8 mouse cellular contexts compared by ENCODE assay signal in the genomic region with DNA sequence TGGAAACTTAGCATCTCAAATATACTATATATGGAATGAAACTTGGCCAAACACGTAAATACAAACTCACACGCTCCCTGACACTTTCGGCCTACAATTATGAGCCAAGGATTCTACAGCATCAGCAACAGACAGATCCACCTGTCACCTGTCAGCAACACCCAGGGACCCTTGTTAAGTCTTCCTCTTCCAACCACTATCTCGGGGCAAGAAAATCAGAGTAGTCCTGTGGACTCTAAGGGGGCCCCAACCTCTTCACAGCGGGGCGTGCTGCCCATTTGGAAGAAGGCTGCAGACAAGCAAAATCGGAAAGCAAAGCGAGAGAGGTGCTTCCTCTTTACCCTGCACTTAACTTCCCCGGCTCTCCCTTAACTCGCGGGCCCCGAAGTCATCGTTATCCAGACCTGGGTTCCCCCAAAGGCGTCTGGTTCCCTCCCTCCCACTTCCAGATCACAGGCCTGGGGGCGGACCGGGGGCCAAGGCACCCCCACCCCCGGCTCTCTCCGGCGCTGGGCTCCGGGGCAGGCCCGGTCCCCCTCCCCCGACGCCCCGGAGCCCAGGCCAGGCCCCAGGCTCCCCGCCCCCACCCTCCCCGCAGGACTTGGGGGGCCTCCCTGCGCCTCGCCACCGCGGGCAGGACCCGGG. TPM values are rescaled to one million over a fixed set of nuclear protein-coding genes. Genes with fewer than 3 reads are reported as not detected.
DNase-seq lines count a peak whose midpoint lies in the region; TF ChIP-seq lines count a peak whose summit lies in the region.

No protein-coding gene starts in this region.

- peak overlapping the region; percentile 56 for H3K4me3 ChIP-seq in cerebellum, adult 2 months (replicated peaks; ENCODE audit: insufficient read depth, low read depth, low read length)
- peak overlapping the region; percentile 99 for H3K4me3 ChIP-seq in hindbrain, embryonic 10.5 days

- H3K9me3 ChIP-seq in hindbrain, embryonic 10.5 days = no peaks in the 10 kb centered on the region

- peak overlapping the region; percentile 64 for H3K27ac ChIP-seq in cerebellum, adult 2 months (ENCODE audit: insufficient read depth, low read length)
- peak overlapping the region; percentile 100 for H3K27ac ChIP-seq in hindbrain, embryonic 10.5 days

- no peaks in the 10 kb centered on the region; the same call in 1 of the 2 replicates for H3K4me1 ChIP-seq in cerebellum, adult 2 months (ENCODE audit: control insufficient read depth, insufficient read depth, low read length)
- peaks cover 34% of the 10 kb centered on the region for H3K4me1 ChIP-seq in hindbrain, embryonic 10.5 days (replicated peaks)

- WGBS in cerebellum, adult 2 months = under 1% methylated on average over 26 of the region's 31 CpGs
- under 1% methylated on average over 31 of the region's 31 CpGs for WGBS in hindbrain, embryonic 10.5 days

- peaks cover 15% of the 10 kb centered on the region; the same call in 1 of the 2 replicates for H3K36me3 ChIP-seq in hindbrain, embryonic 10.5 days

- no peak for TF ChIP-seq CTCF in cerebellum, adult 2 months (IDR thresholded peaks at IDR 0.05; ENCODE audit: borderline replicate concordance, insufficient read depth, low read depth, low read length)

- no peak for TF ChIP-seq POLR2A in cerebellum, adult 2 months (IDR thresholded peaks at IDR 0.05; ENCODE audit: borderline replicate concordance, insufficient read depth, low read length)

- peak; percentile 35 for DNase-seq in Muller cell, postnatal 12 days (ENCODE audit: inconsistent ontology term)
- peak; percentile 41 to 58 for DNase-seq in cerebellum, adult 2 months
- DNase-seq in forelimb bud, embryonic 11.5 days (ENCODE audit: low read depth, low spot score) = peak; percentile 14
- DNase-seq in hindbrain, embryonic 10.5 days (ENCODE audit: low spot score) = peak; percentile 67
- DNase-seq in layer of hippocampus, postnatal 25 days (ENCODE audit: extremely low spot score in 1 of 2, low spot score in 1 of 2) = peak; percentile 30 to 35
- peak; percentile 34 for DNase-seq in lung, postnatal 36 days
- DNase-seq in retina, embryonic 14.5 days (ENCODE audit: low spot score) = peak; percentile 42
- DNase-seq in thymus, postnatal 4 days = peak; percentile 72

- H3K27me3 ChIP-seq in cerebellum, adult 2 months (ENCODE audit: control insufficient read depth, insufficient read depth, low read length) = no peaks in the 10 kb centered on the region
- no peaks in the 10 kb centered on the region for H3K27me3 ChIP-seq in hindbrain, embryonic 10.5 days (ENCODE audit: insufficient read depth, poor library complexity, severe bottlenecking)

RNA-seq across cellular contexts. Expression of a gene that starts 0.9 kb away (rescaled TPM):
- polyA plus RNA-seq in cerebellum, adult 2 months (2012; rRNA removed) = 39.3 and 40.1 TPM in 2 replicates
- 12.1 and 16.7 TPM in 2 replicates for polyA plus RNA-seq in hindbrain, embryonic 10.5 days (2016; fragmentation: Nextera tagmentation; extraction: Ambion mirVana)
- total RNA-seq in layer of hippocampus, postnatal 25 days (2021) = 10 to 100 TPM; 51.9 to 63.3 TPM

Comparison
In these comparisons a context has a peak if more than half of its experiments do, and no peak if none do; other contexts are left out.
1. Peak in every context shown above with its lines: DNase-seq, H3K4me3 ChIP-seq and H3K27ac ChIP-seq.
2. DNase-seq: peak in every context shown above with its lines; median percentile 72 in thymus, postnatal 4 days; 67 in hindbrain, embryonic 10.5 days; 50 in cerebellum, adult 2 months; 42 in retina, embryonic 14.5 days; 35 in Muller cell, postnatal 12 days; 34 in lung, postnatal 36 days; 32 in layer of hippocampus, postnatal 25 days; 14 in forelimb bud, embryonic 11.5 days.